Mouse (Mus musculus) frontal cortex, adult 2 months (tissue): ENCODE measurements at regions not wholly inside any gene's neighbourhood (a gene's known extent, or its start where the extent isn't known, plus 50 kb on each side); places are given as distances from the start of the nearest gene placed in this dataset.

ENCODE experiments used
- DNase-seq, 2 experiments: peaks; one replicate each; pipeline ENCODE4 v3.0.0; 2022; ENCODE audit warnings: low spot score in 1 of 2; ENCODE audit errors: extremely low spot score in 1 of 2

- DNase-seq = no peak
Measured at GRCm38 (mm10) chr8:26829313-26829712, 147.8 kb upstream of the Zfp703 start.

DNA sequence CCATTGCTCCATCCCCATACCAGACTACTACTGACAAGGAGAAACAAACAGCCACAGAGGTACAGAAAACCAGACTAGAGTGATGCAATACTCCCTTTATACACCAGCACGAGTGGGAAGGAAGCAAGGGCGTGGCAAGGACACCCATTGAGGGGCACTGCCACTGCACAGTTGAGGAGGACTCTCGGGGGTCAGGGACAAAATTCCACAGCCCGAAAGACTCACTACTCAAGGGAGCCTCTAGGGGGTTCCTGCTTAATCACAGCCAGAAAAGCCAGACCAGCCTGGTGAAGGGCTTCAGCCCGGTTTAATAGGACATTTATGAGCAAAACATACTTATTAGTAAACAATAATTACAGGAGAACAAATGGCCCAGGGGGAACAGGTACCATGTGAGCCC is 146.0 kb upstream of the Zfp703 start:
- DNase-seq = no peak

DNA sequence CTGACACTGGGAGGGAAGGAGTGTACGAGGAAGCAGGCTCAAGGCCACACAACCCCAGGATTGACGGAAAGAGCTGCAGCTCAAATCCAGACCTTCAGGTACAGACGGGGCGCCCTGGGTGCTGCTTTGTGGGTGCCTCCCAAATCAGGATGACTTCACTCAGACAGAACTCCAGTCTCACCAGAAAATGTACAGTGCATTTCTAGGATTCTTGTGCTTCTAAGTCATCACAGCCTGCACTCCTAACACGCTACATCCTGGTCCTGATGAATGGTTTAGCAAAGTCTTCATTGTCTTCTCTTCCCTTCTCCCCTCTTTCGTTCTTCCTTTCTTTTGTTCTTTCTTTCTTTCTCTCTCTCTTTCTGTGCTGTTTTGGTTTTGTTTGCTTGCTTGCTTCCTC is 145.3 kb upstream of the Zfp703 start:
- no peak for DNase-seq

DNA sequence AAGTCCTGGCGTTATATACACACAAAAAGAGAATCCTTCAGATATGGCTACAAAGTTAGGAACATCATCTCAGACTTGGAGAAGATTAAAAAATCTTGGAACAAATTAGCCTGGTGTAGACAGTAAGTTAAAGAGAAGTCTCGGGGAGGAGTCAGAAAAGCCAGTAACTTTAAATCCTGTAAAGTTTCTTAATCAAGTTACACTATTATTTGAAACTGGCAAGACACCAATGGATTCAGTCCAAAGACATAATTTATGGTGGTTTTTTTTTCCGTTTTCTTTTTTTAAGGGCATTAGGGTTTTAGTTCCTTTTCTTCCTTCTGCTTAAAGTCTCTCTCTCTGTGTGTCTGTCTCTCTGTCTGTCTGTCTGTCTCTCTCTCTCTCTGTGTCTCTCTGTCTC is 144.6 kb upstream of the Zfp703 start:
- DNase-seq = no peak

- DNase-seq = no peak
Measured at GRCm38 (mm10) chr8:26833297-26833696, 143.8 kb upstream of the Zfp703 start.

DNA sequence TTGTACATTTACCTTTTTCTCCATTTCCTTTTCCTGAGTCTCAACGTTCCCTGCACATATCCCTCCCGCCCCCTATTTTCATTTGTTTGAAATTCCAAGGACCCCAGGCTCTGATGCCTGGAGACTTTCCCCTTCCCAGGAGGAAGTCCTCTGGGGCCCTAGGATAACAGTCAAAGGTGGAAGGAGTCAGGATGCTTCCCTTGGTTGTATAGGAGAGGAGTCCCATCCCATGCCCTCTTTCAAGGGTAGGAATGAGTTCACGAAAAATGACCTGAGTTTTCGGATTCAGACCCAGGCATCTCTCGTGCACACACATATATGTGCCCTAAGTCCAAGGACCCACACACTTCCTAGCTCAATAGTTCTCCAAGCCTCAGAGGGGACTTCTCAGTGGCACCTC is 143.3 kb upstream of the Zfp703 start:
- DNase-seq = no peak

- DNase-seq = no peak
Measured at GRCm38 (mm10) chr8:26834604-26835003, 142.5 kb upstream of the Zfp703 start.

DNA sequence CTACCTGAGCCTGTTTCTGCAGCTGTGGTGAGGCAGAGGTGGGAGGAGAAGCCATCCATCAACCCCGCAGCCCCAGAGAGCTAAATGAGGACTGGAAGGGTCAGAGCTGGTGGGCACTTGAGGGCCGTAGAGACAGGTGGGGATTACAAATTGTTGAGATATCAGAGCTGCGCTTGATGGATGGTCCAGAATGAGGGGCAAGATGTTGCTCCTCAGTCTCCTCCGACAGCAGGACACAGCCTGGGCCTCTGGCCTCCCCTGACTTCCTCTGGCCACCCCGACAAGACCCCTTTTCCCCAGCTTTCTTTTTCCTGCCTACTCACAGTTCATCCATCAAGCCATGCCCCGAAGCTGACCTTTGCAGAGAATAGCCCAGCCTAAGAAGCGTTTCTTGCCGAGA is 142.0 kb upstream of the Zfp703 start:
- no peak for DNase-seq

- no peak for DNase-seq
Measured at GRCm38 (mm10) chr8:26835616-26836015, 141.5 kb upstream of the Zfp703 start.

DNA sequence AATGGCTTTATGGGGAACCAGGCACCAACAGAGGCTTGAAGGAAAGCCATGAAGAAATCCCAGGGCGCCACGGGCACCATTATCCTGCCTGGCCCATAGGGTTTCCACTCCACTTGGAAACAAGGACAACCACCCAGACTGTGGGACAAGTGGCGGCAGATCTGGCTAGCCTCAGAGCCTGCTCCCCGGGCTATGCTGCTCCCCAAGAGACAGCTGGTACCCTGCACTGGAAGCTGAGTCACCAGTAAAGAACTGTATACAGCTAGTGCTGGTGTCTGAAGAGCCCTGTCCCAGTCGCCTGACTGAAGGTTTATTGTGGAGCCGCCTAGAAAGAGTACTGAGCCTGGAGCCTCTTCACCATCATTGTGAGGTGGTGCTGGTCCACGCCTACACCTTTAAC is 140.6 kb upstream of the Zfp703 start:
- DNase-seq = no peak

DNA sequence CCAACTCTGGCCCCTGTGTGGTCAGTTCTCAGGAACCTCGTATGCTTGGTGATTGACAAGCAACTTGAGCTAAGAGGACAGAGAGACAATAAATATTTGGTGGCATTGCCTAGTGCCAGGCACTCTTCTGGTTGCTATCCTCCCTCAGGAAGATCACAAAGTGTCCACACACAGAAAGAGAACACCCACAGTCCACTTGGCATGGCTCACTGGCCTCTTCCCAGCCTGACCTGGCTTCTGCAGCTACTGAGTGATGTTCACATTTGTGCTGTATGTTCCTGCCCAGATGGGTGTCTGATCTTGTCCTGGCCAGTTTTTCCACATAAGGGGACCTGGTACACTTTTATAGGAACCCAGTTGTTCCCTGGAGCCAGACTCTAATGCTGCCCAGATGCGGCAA is 136.8 kb upstream of the Zfp703 start:
- DNase-seq = no peak

- DNase-seq = no peak
Measured at GRCm38 (mm10) chr8:26840745-26841680, 136.1 kb upstream of the Zfp703 start.

DNA sequence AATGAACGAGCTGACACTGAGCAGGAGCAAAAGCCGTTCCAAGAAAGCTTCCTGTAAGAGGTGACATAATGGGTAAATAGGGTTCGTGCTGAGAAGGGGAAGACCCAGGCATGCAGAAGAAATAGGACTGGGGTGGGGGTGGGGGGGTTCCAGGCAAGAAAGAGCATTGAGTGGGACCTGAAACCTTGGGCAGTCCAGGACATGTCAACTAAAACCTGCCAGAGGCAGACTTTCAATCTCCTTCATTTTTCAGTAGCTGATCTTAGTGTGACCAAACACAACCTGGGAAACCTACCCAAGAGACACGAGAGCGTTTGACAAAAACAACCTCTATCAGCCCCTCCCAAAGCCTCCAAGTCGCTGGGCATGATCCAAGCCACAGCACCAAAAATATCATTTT is 133.4 kb upstream of the Zfp703 start:
- no peak for DNase-seq

DNA sequence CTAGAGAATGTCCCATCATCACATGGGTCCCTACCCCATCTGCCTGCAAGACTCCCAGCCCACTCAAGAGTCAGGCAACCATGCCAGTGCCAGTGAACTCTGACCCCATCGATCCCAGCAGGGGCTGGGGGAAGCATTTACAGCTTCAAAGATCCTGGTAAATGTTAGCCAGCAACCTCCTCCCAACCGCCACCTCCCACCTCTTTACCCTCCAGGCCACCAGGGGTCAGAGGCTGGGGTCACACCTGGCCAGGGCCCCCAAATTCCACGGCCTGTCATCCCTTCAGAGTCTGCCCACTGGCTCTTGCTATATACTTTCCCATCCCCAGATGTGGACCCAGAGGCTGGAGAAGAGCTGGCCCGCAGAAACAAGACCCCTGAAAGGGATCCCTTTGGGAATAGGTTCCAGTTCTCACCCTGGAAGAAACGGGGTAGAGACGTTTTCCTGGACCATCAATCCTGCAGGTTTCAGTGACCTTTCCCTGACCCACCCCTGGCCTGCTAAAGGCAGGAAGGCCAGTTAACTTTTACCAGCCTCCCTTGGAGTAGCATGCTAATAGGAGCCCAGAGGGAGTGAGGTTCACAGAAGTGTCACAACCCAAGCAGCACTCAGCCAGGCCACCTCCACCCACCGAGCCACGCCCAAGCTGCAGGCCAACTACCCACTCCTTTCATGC is 132.9 kb upstream of the Zfp703 start:
- DNase-seq = no peak

GRCm38 (mm10) chr8:26844809-26845143 is 132.3 kb upstream of the Zfp703 start:
- no peak for DNase-seq

DNA sequence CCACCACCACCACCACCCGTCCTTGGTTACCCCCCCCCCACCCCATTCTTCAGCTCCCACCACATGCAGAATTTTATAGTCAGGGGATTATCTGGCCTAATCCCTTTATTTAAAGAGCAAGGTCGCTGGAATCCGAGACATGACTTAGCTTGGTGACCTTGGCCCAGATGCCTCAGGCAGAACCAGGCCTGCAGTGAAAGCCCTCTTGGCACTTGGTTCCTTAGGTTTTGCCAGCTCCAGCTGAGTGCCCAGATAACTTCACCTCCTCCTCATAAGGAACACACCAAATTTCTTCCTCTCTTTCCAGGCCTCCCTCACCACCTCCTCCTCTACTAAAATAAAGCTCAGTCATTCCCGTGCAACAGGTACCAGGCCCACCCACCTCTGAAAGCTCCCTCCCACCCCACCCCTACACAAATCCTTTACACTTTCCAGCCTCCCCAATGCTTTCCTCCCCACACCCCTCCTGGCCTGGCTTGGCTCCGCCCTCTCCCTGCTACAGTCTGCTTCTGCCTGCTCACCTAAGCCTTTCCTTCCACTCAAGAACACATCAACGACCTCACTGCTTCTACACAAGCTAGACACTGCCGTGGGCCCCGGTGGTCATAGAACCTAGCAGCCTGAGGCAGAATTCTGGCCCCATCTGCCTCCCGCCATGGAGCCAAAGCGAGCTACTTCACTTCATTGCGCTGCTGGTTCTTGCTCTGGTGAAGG is 131.5 kb upstream of the Zfp703 start:
- no peak for DNase-seq

- no peak for DNase-seq
Measured at GRCm38 (mm10) chr8:26847009-26847408, 130.1 kb upstream of the Zfp703 start.

GRCm38 (mm10) chr8:26848098-26848772 is 128.9 kb upstream of the Zfp703 start:
- DNase-seq = no peak

GRCm38 (mm10) chr8:26848955-26849684 is 128.0 kb upstream of the Zfp703 start:
- DNase-seq = no peak
